ENCODE assay signal across 22 mouse cellular contexts in genomic region chr3:68952707-68953106, GRCm38 (mm10). TPM values are rescaled to one million over a fixed set of nuclear protein-coding genes. Genes with fewer than 3 reads are reported as not detected.
DNase-seq lines count a peak whose midpoint lies in the region; ATAC-seq and TF ChIP-seq lines count a peak whose summit lies in the region.
"Had no signal": no experiment of that assay in that cellular context is flagged by ENCODE, and none has a peak within 500 bp of the region (broad histone marks: within the 10 kb centered on the region; RNA-seq: fewer than 3 reads in every experiment).

No protein-coding gene starts in this region.

- H3K36me3 ChIP-seq in kidney, adult 2 months (ENCODE audit: control insufficient read depth, insufficient read depth, low read length) = no peaks in the 10 kb centered on the region; the same call in 1 of the 2 replicates
- peaks cover 18% of the 10 kb centered on the region; the same call in 1 of the 2 replicates for H3K36me3 ChIP-seq in forebrain, embryonic 10.5 days (replicated peaks)
- H3K36me3 ChIP-seq: embryonic facial prominence, embryonic 12.5 days had no signal

- DNase-seq in kidney, adult 2 months = peak; percentile 13
- DNase-seq in kidney, adult 9 months = no peak
- DNase-seq in forebrain, embryonic 10.5 days (ENCODE audit: extremely low spot score, low spot score) = no peak
- DNase-seq in lung, postnatal 10 days = no peak
- DNase-seq: adrenal gland, adult 2 months; adrenal gland, postnatal 10 days; adrenal gland, postnatal 25 days; B cell, adult 2 months; cerebellum, adult 11 months; cerebellum, adult 18-20 months; cerebellum, adult 8-10 months; cerebellum, adult 9-11 months; cerebellum, postnatal 14 days had no signal

- TF ChIP-seq POLR2A in kidney, adult 2 months (IDR thresholded peaks at IDR 0.05; ENCODE audit: low read depth, low read length) = no peak

- no peaks in the 10 kb centered on the region for H3K27me3 ChIP-seq in kidney, adult 2 months (replicated peaks; ENCODE audit: control insufficient read depth, insufficient read depth, low read length)
- no peaks in the 10 kb centered on the region for H3K27me3 ChIP-seq in forebrain, embryonic 10.5 days (ENCODE audit: poor library complexity, severe bottlenecking)
- H3K27me3 ChIP-seq: CH12.LX; embryonic facial prominence, embryonic 12.5 days; forebrain, embryonic 13.5 days had no signal

- no peak overlapping the region for H3K4me3 ChIP-seq in kidney, adult 2 months (ENCODE audit: insufficient read depth, low read depth, low read length)
- no peak overlapping the region for H3K4me3 ChIP-seq in forebrain, embryonic 10.5 days
- H3K4me3 ChIP-seq: embryonic facial prominence, embryonic 10.5 days; embryonic facial prominence, embryonic 12.5 days; erythroblast, embryonic 14.5 days; forebrain, embryonic 13.5 days had no signal

- peak; percentile 33; the same call in 1 of the 2 replicates for ATAC-seq in megakaryocyte progenitor cell, adult 5-6 weeks (replicated peaks; ENCODE audit: poor library complexity)
- ATAC-seq: CD4-positive, CD25-positive, alpha-beta regulatory T cell, adult 4 months; forebrain, embryonic 13.5 days; forebrain, embryonic 16.5 days had no signal

- no peak overlapping the region for H3K27ac ChIP-seq in kidney, adult 2 months (ENCODE audit: insufficient read depth, low read depth, low read length)
- no peak overlapping the region for H3K27ac ChIP-seq in forebrain, embryonic 10.5 days
- H3K27ac ChIP-seq: embryonic facial prominence, embryonic 10.5 days; embryonic facial prominence, embryonic 12.5 days; forebrain, embryonic 13.5 days had no signal

- H3K9me3 ChIP-seq in forebrain, embryonic 10.5 days = no peaks in the 10 kb centered on the region
- H3K9me3 ChIP-seq: embryonic facial prominence, embryonic 10.5 days; embryonic facial prominence, embryonic 12.5 days; forebrain, embryonic 13.5 days; G1E had no signal

- 78% methylated on average over 5 of the region's 5 CpGs for WGBS in kidney, adult 2 months
- 94% methylated on average over 5 of the region's 5 CpGs for WGBS in forebrain, embryonic 10.5 days

- no peak for TF ChIP-seq CTCF in kidney, adult 2 months (conservative IDR thresholded peaks at IDR 0.05; ENCODE audit: insufficient read depth, insufficient read length, low read depth, low read length)

- H3K4me1 ChIP-seq in kidney, adult 2 months (ENCODE audit: control insufficient read depth, insufficient read depth, low read length) = no peaks in the 10 kb centered on the region
- H3K4me1 ChIP-seq in forebrain, embryonic 10.5 days = peaks cover 19% of the 10 kb centered on the region

RNA-seq across cellular contexts. Expression of gene Ift80, which starts 51.7 kb away (rescaled TPM):
- 3.8 and 4.2 TPM in 2 replicates for polyA plus RNA-seq in kidney, adult 2 months (2012; rRNA removed)
- total RNA-seq in megakaryocyte progenitor cell, adult 5-6 weeks (2015) = 12.8 and 21.5 TPM in 2 replicates
- 19.1 and 25.2 TPM in 2 replicates for total RNA-seq in megakaryocyte progenitor cell, adult 5-6 weeks (2017)
- 17.4 and 19.3 TPM in 2 replicates for polyA plus RNA-seq in forebrain, embryonic 10.5 days (2016; fragmentation: Nextera tagmentation; extraction: Ambion mirVana)

RNA-seq across cellular contexts. Expression of gene Smc4, which starts 51.8 kb away (rescaled TPM):
- 2.5 and 3.0 TPM in 2 replicates for polyA plus RNA-seq in kidney, adult 2 months (2012; rRNA removed)
- total RNA-seq in megakaryocyte progenitor cell, adult 5-6 weeks (2015) = 350 and 351 TPM in 2 replicates
- total RNA-seq in megakaryocyte progenitor cell, adult 5-6 weeks (2017) = 603 and 719 TPM in 2 replicates
- polyA plus RNA-seq in forebrain, embryonic 10.5 days (2016; fragmentation: Nextera tagmentation; extraction: Ambion mirVana) = 195 and 211 TPM in 2 replicates

Comparison
In these comparisons a context has a peak if more than half of its experiments do, and no peak if none do; other contexts are left out.
1. RNA of gene Smc4, which starts 51.8 kb away (polyA plus RNA-seq): 195 to 211 TPM in forebrain, embryonic 10.5 days; 2.5 to 3.0 TPM in kidney, adult 2 months; every median in the first group is over 10 times any median in the second.